Mouse (Mus musculus) ES-Bruce4 (cell line): Measurements from ENCODE around the gene Igfbp4. TPM values are rescaled to one million over a fixed set of nuclear protein-coding genes. Genes with fewer than 3 reads are reported as not detected.

Experiments used
- H3K27ac ChIP-seq: 2 replicates; pipeline ENCODE4 v1.5.1; 2012; ENCODE audit warnings: low read length, inconsistent platforms; ENCODE audit not compliant: insufficient read depth
- H3K27me3 ChIP-seq: 2 replicates; pipeline ENCODE4 v1.6.1; 2012; ENCODE audit warnings: mild to moderate bottlenecking, low read length, inconsistent platforms; ENCODE audit not compliant: control insufficient read depth, poor library complexity, insufficient read depth, severe bottlenecking
- H3K36me3 ChIP-seq: 2 replicates; pipeline ENCODE4 v1.6.1; 2012; ENCODE audit warnings: inconsistent platforms, mild to moderate bottlenecking, low read length, moderate library complexity; ENCODE audit not compliant: control insufficient read depth, poor library complexity, insufficient read depth, severe bottlenecking
- H3K4me1 ChIP-seq: one replicate; pipeline ENCODE4 v1.8.1; 2011; ENCODE audit warnings: low read length; ENCODE audit not compliant: control insufficient read depth, insufficient read depth
- H3K4me3 ChIP-seq: 2 replicates; pipeline ENCODE4 v1.5.1; 2011; ENCODE audit warnings: low read depth, mild to moderate bottlenecking, low read length
- H3K9ac ChIP-seq: 2 replicates; pipeline ENCODE4 v1.6.1; 2012; ENCODE audit warnings: low read depth, mild to moderate bottlenecking, inconsistent platforms; ENCODE audit not compliant: poor library complexity, severe bottlenecking
- H3K9me3 ChIP-seq: replicated peaks from 2 replicates; pipeline ENCODE4 v1.6.1; 2012; ENCODE audit warnings: mild to moderate bottlenecking, low read length, inconsistent platforms; ENCODE audit not compliant: control insufficient read depth, poor library complexity, insufficient read depth, severe bottlenecking
- CTCF ChIP-seq: IDR thresholded peaks from one replicate; pipeline ENCODE4 v1.8.1; 2011; ENCODE audit warnings: low read depth, low read length
- EP300 ChIP-seq: IDR thresholded peaks from 2 replicates; pipeline ENCODE4 v1.6.1; 2011; ENCODE audit warnings: low read depth, low read length; ENCODE audit not compliant: insufficient read depth
- POLR2A ChIP-seq: IDR thresholded peaks from one replicate; pipeline ENCODE4 v1.8.1; 2011; ENCODE audit warnings: low read length; ENCODE audit not compliant: insufficient read depth
- polyA plus RNA-seq: library from polyadenylated mRNA; stranded (reverse); fragments of >200 nt; gene quantifications from 2 replicates; pipeline ENCODE4 v1.2.4, GENCODE M21; 2011; ENCODE audit warnings: low read depth; ENCODE audit not compliant: missing spikeins, insufficient read depth, insufficient read length

Gene Igfbp4
- polyA plus RNA-seq, 1 experiment: 47.6 TPM

DNA sequence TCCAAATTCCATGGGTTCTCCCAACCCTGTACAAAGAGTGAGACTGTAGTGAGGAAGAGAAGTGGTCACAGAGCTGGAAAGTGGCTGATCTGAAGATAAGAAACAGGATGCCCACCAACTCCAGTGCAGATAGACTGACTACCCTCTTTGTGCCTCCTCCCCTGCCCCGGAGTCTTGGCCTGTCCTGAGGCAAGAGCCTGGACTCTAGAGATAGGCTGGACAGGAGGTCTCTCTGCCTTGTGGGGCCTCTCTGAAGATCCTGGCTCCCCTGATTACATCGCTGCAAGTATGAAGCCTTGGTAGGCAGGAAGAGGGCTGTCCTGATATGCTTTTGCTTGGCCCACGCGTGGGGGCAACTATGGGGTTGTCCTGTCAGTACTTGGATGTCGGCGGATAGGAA is 4.8 kb upstream of the Igfbp4 start:
- Histone ChIP-seq H3K9me3 (no peaks in the 10 kb centered on the region), H3K4me3 (no peak overlapping the region), H3K27me3 (peaks cover 7% of the 10 kb centered on the region), H3K9ac (no peak overlapping the region), H3K27ac (no peak overlapping the region), H3K4me1 (peaks cover 2% of the 10 kb centered on the region), H3K36me3 (no peaks in the 10 kb centered on the region)
- TF ChIP-seq POLR2A (no peak), EP300 (no peak), CTCF (no peak)

DNA sequence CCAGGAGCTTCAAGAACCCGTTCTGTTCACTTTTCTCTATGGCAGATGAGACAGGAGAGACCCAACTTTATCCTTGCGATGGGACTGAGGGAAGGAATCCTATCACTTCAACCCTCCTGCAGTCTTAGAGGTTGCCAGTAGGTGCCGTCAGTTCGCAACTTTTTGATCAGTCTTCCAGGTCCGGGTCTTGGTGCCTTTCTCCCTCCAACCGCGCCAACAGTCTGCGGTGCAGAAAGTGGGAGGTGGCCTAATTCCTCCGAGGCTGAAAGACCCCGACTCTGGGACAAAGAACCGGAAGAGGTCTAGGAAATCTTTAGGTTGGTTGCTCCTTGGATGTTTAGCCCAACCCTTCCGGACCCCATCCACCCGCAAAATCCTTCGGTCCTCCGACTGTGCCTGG is 1.3 kb upstream of the Igfbp4 start:
- TF ChIP-seq EP300 (no peak), CTCF (peak; percentile 73), POLR2A (no peak)
- Histone ChIP-seq H3K27ac (no peak overlapping the region), H3K27me3 (peaks cover 10% of the 10 kb centered on the region), H3K4me3 (peak overlapping the region; percentile 57), H3K9me3 (no peaks in the 10 kb centered on the region), H3K36me3 (no peaks in the 10 kb centered on the region), H3K4me1 (peaks cover 2% of the 10 kb centered on the region), H3K9ac (peak overlapping the region; percentile 77; the same call in 1 of the 2 replicates)

DNA sequence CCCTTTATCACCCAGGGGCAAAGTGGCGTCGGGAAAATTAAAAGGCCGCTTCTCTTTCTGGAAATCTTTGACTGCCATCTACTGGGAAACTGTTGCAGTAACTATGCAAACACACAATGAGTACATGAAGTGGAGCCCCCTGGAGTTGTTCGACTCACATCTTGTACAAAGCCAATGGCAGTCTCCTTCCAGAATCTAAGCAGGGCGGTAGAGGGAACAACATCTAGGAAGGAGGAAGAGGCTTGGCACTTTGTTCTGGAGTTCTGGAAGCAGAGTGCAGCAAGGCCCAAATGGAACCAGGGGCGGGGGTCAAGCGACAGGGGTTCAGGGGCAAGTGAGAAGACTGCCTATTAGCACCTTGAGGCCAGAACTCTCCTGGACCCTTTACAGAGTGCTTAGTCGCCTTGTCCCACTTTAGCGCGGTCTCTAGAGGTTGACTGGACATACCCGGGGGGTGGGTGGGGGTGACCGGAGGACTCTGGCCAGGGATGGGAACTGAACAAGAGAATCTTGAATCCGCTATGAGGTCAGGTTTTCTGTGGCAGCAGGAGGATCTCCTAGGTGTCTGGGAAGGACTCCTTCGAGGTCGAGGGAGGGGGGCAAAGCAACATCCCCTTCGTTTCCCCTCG is 584 bp upstream of the Igfbp4 start:
- peak overlapping the region; percentile 72 for H3K4me3 ChIP-seq
- H3K9ac ChIP-seq: peak overlapping the region; percentile 77
- no peaks in the 10 kb centered on the region for H3K9me3 ChIP-seq
- TF ChIP-seq EP300 (no peak), CTCF (peak; percentile 11), POLR2A (no peak)
- H3K27me3 ChIP-seq: peaks cover 10% of the 10 kb centered on the region
- H3K36me3 ChIP-seq: no peaks in the 10 kb centered on the region
- peaks cover 2% of the 10 kb centered on the region for H3K4me1 ChIP-seq
- H3K27ac ChIP-seq: no peak overlapping the region

DNA sequence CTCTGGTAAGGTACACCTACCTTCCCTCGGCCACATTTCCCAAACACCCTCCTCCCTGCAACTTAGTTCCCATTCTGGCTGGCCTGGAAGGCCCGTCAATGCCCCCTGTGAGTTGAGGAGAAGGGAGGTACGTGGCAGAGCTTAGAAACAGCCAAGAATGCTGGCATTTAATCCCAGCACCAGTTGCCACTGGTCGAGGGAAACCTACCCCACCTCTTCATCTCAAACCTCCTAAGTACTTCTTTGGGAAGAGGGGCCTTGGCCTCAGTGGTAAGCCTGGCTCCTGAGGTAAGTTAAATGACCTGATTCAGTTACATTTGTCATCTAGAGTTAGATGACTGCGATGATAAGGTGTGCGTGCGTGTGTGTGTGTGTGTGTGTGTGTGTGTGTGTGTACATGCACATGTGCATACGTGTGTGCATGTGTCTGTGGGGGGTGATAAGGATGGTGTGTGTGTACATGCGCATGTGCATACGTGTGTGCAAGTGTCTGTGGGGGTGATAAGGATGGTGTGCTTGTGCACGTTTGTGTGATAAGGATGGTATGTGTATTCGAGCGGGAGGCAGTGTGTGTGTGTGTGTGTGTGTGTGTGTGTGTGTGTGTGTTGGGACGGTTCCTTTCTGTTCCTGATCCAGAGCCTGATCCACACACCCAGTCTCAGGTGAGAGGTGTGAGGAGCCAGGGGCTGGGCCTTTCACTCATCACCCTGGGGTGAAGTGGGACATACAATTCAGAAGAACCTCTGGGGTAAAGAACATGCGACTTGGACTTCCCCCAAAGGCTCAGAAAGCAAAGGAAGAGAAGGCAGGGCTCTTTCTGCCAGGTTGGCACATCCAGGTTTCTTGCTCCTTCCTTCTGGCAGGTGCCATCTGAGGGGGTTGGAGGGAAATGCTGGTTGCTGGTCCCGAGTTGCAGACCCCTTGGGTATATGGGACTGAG is 1.1 kb downstream of the Igfbp4 start:
- peaks cover 2% of the 10 kb centered on the region for H3K4me1 ChIP-seq
- H3K9ac ChIP-seq: peak overlapping the region; percentile 77; the same call in 1 of the 2 replicates
- H3K9me3 ChIP-seq: no peaks in the 10 kb centered on the region
- TF ChIP-seq POLR2A (no peak), EP300 (no peak), CTCF (no peak)
- H3K27ac ChIP-seq: no peak overlapping the region
- H3K27me3 ChIP-seq: peaks cover 10% of the 10 kb centered on the region
- H3K4me3 ChIP-seq: peak overlapping the region; percentile 72
- no peaks in the 10 kb centered on the region for H3K36me3 ChIP-seq

DNA sequence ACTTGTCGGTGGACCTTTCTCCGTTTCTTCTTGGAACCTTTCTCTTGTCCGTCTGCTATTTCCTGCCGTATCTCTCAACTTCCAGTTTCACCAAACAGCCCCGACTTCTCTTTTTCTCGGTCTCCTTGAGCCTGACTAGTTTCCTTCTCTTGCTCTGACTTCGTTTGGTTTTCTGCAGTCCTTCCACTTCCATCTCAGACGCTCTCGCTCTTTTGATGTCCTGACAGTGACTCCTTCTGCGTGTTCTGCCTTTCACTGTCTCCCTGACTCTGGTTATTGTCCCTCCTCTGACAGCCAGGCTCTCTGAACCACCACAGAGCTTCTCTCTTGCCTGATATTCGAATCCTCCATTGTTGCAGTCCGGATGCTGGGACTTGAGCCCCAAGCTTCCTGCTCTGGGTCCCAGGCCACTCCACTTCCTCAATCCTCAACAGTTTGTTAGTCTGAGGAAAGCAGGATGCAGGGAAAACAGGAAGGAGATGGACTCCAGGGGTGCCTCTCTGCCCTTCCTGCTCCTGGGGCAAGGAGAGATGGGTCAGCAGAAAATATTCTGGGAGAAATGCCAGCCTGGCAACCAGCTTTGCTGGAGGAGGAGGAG is 1.9 kb downstream of the Igfbp4 start:
- Histone ChIP-seq H3K9ac (no peak overlapping the region), H3K9me3 (no peaks in the 10 kb centered on the region), H3K27ac (no peak overlapping the region), H3K4me1 (peaks cover 2% of the 10 kb centered on the region), H3K36me3 (no peaks in the 10 kb centered on the region), H3K27me3 (peaks cover 10% of the 10 kb centered on the region), H3K4me3 (no peak overlapping the region)
- TF ChIP-seq POLR2A: no peak

DNA sequence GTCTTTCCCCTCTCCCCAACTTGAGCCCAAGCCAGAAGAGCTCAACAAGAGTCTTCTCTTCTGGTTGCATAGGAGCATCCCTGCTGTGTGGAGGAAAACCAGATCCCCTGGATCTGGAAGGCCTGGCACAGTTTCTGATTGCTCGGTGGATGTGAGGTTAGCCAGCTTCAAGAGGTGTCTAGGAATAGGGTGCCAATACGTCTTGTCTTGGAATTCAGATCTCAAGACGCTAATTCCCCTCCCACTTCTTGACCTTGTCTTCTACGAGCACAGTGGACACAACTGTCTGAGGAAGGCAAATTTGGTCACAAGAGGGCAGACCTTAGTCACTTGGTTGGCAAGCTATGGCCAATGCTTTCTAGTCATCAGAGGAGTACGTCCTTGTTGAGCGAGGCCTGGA is 2.6 kb downstream of the Igfbp4 start:
- H3K4me1 ChIP-seq: peaks cover 2% of the 10 kb centered on the region
- peaks cover 10% of the 10 kb centered on the region for H3K27me3 ChIP-seq
- no peaks in the 10 kb centered on the region for H3K36me3 ChIP-seq
- TF ChIP-seq CTCF: no peak
- no peak for TF ChIP-seq POLR2A
- TF ChIP-seq EP300: no peak
- no peak overlapping the region for H3K9ac ChIP-seq
- no peak overlapping the region for H3K4me3 ChIP-seq
- H3K9me3 ChIP-seq: no peaks in the 10 kb centered on the region
- no peak overlapping the region for H3K27ac ChIP-seq
